Mouse (Mus musculus) cortical plate, adult 2 months (tissue): Measurements from ENCODE around the gene Lrrc42.

Experiments
- CTCF ChIP-seq: fragments of 200-500 bp; IDR thresholded peaks from 2 replicates; pipeline ENCODE4 v1.5.1; 2011; ENCODE audit warnings: mild to moderate bottlenecking, control low read depth, low read length; ENCODE audit not compliant: insufficient read depth; ENCODE audit errors: extremely low read depth
- POLR2A ChIP-seq: fragments of 200-500 bp; IDR thresholded peaks from 2 replicates; pipeline ENCODE4 v1.6.1; 2011; ENCODE audit warnings: mild to moderate bottlenecking, low read length, control low read depth; ENCODE audit not compliant: insufficient read depth; ENCODE audit errors: extremely low read depth

DNA sequence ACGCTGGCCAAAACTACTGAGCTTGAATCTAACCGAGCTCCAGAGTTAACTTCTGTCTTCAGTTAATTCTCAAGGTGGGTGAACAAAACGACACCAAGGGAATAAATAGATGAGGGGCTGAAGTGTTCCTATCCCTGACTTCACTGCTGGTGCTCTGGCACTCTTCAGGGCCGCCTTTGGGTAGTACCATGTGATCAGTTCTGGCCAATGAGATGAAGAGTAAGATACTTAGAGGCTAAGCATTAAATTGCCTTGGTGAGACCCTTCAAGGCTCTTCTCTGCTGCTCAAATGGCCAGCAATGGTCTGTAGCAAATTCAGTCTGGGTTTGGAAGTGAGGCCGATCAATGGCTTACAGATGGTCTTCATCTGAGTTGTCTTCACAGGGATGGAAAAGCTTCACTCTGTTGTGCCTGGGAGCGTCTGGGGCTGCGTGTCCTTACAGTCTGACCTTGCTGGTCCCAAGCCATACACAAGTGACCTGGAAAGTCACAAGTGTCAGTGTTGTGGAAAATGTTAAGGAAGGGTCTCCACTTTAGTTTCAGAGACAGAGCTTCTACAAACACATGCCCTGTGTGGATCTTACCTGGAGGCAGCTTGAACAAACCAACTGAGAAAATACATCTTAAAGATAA lies 27.6 kb upstream of the Lrrc42 start:
- TF ChIP-seq CTCF (no peak), POLR2A (no peak)
